Mouse (Mus musculus) embryonic facial prominence, embryonic 11.5 days (tissue): ENCODE results near the gene Parp11. TPM values are rescaled to one million over a fixed set of nuclear protein-coding genes. Genes with fewer than 3 reads are reported as not detected.

Experiments used
- ATAC-seq: fragments of 200-750 bp; cut with Nextera tagmentation; replicated peaks from 2 replicates; pipeline ENCODE4 v1.8.0; 2017; ENCODE audit warnings: low read depth; ENCODE audit not compliant: insufficient number of reproducible peaks, low FRiP score, low TSS enrichment
- DNase-seq: peaks from one replicate; pipeline ENCODE4 v3.0.0-alpha.2; 2015; ENCODE audit warnings: low spot score
- H3K27ac ChIP-seq: fragments of 300-500 bp; sonication (generic); replicated peaks from 2 replicates; pipeline ENCODE4 v1.5.1; 2014; ENCODE audit warnings: mild to moderate bottlenecking, low read depth, low read length, control low read depth
- H3K27me3 ChIP-seq: fragments of 300-500 bp; sonication (generic); 2 replicates; pipeline ENCODE4 v1.6.1; 2014; ENCODE audit warnings: mild to moderate bottlenecking, low read length, moderate library complexity, mixed read lengths; ENCODE audit not compliant: control insufficient read depth, insufficient read depth
- H3K36me3 ChIP-seq: fragments of 300-500 bp; sonication (generic); replicated peaks from 2 replicates; pipeline ENCODE4 v1.6.1; 2014; ENCODE audit warnings: low read depth, mild to moderate bottlenecking, low read length, moderate library complexity, mixed read lengths; ENCODE audit not compliant: control insufficient read depth, insufficient read depth
- H3K4me1 ChIP-seq: fragments of 300-500 bp; sonication (generic); 2 replicates; pipeline ENCODE4 v1.6.1; 2014; ENCODE audit warnings: low read length, mixed read lengths; ENCODE audit not compliant: control insufficient read depth, insufficient read depth
- H3K4me2 ChIP-seq: fragments of 300-500 bp; sonication (generic); 2 replicates; pipeline ENCODE4 v1.6.1; 2014; ENCODE audit warnings: low read depth, mild to moderate bottlenecking, control low read depth, low read length, moderate library complexity
- H3K4me3 ChIP-seq: fragments of 300-500 bp; sonication (generic); 2 replicates; pipeline ENCODE4 v1.5.1; 2014; ENCODE audit warnings: low read depth, low read length, control low read depth
- H3K9ac ChIP-seq: fragments of 300-500 bp; sonication (generic); replicated peaks from 2 replicates; pipeline ENCODE4 v1.6.1; 2014; ENCODE audit warnings: mild to moderate bottlenecking, control low read depth, low read length
- H3K9me3 ChIP-seq: fragments of 300-500 bp; sonication (generic); replicated peaks from 2 replicates; pipeline ENCODE4 v1.6.1; 2016; ENCODE audit warnings: mild to moderate bottlenecking, low read length, inconsistent platforms, mixed read lengths; ENCODE audit not compliant: control insufficient read depth
- WGBS: fragments of 180-500 bp; shearing (Covaris S2); extraction: QIAGEN DNeasy Blood & Tissue Kit; methylation state at CpG from one replicate; pipeline ENCODE4 v1.1.7; 2014; 5-methylcytosine and 5-hydroxymethylcytosine counted together
- polyA plus RNA-seq: library from polyadenylated mRNA; unstranded; fragments of >200 nt; fragmentation: Nextera tagmentation; extraction: Ambion mirVana; gene quantifications from 2 replicates; pipeline ENCODE4 v1.2.1, GENCODE M21; 2014

Parp11 gene
- polyA plus RNA-seq, 1 experiment from 2014 or later: 40.5 TPM

GRCm38 (mm10) chr6:127532304-127532703 lies 85.7 kb downstream of the Parp11 start:
- Histone ChIP-seq H3K4me2 (no peak overlapping the region), H3K9ac (no peak overlapping the region), H3K36me3 (no peaks in the 10 kb centered on the region), H3K4me3 (no peak overlapping the region), H3K27ac (no peak overlapping the region), H3K4me1 (no peaks in the 10 kb centered on the region), H3K9me3 (no peaks in the 10 kb centered on the region), H3K27me3 (no peaks in the 10 kb centered on the region)
- 88% methylated on average over 5 of the region's 5 CpGs for WGBS
- no peak for DNase-seq
- ATAC-seq: no peak

GRCm38 (mm10) chr6:127533766-127534165 lies 87.1 kb downstream of the Parp11 start:
- Histone ChIP-seq H3K4me1 (no peaks in the 10 kb centered on the region), H3K4me2 (no peak overlapping the region), H3K36me3 (no peaks in the 10 kb centered on the region), H3K4me3 (no peak overlapping the region), H3K9ac (no peak overlapping the region), H3K27ac (no peak overlapping the region), H3K9me3 (no peaks in the 10 kb centered on the region), H3K27me3 (no peaks in the 10 kb centered on the region)
- DNase-seq (no peak), ATAC-seq (no peak)
- 81% methylated on average over 5 of the region's 5 CpGs for WGBS

DNA sequence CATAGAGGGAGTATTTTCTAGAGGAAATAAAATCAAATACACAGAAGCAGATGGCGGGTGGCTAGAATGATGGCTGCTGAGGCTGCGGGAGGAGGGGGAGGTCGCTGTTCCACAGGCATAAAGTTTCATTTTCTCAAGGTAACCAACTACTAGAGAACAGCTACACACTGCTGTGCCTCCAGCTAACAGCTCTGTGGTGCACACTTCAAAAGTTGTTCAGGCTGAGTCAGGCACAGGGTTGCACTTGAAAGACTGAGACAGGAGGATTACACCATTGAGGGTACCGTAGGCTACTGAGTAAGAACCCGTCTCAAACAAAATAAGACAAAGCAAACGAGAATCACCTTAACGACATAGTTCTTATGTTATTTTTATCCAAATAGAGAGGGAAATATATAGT lies 90.4 kb downstream of the Parp11 start:
- no peaks in the 10 kb centered on the region for H3K27me3 ChIP-seq
- H3K9ac ChIP-seq: no peak overlapping the region
- H3K27ac ChIP-seq: no peak overlapping the region
- DNase-seq (no peak), ATAC-seq (no peak)
- H3K4me3 ChIP-seq: no peak overlapping the region
- no peaks in the 10 kb centered on the region for H3K9me3 ChIP-seq
- no peaks in the 10 kb centered on the region for H3K4me1 ChIP-seq
- H3K36me3 ChIP-seq: no peaks in the 10 kb centered on the region
- no peak overlapping the region for H3K4me2 ChIP-seq
- 70% methylated on average over 7 of the region's 7 CpGs for WGBS

DNA sequence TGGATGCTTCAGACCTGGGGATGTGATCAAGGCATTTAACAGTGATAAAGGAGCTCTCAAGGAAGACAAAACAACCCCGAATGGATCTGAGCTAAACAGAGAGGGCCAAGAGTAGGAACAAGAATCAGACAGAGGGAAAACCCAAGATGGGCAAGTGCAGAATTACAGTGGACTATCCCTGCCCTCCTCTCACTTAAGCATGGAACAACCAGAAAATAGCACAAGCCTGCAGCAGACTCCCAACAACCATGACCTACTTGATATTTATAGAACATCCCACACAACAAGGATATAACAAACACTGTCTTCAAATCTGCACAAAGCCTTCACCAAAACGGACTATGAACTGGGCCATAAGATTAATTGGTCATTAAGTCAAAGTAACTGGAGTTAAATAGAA lies 91.5 kb downstream of the Parp11 start:
- H3K4me2 ChIP-seq: no peak overlapping the region
- no peaks in the 10 kb centered on the region for H3K36me3 ChIP-seq
- H3K9me3 ChIP-seq: no peaks in the 10 kb centered on the region
- ATAC-seq (no peak), DNase-seq (no peak)
- 73% methylated on average over 2 of the region's 2 CpGs for WGBS
- H3K27me3 ChIP-seq: no peaks in the 10 kb centered on the region
- H3K27ac ChIP-seq: no peak overlapping the region
- no peak overlapping the region for H3K4me3 ChIP-seq
- H3K9ac ChIP-seq: no peak overlapping the region
- no peaks in the 10 kb centered on the region for H3K4me1 ChIP-seq

DNA sequence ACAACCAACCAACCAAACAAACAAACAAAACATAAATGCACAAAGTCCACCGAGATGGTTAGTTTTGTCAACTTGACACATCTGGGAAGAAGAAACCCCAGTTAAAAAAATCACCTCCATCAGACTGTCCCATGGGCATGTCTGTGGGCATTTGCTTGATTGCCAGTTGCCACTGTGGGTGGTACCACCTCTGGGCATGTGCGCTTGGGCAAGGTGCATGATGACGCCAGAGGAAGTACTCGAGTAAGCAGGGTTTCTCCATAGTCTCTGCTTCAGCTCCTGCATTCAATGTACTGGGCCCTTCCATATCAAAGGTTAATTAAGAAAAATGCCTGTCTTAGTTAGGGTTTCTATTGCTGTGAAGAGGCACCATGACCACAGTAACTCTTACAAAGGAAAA lies 92.6 kb downstream of the Parp11 start:
- H3K27me3 ChIP-seq: no peaks in the 10 kb centered on the region
- H3K4me1 ChIP-seq: no peaks in the 10 kb centered on the region
- H3K9ac ChIP-seq: no peak overlapping the region
- DNase-seq: no peak
- H3K4me3 ChIP-seq: no peak overlapping the region
- no peak for ATAC-seq
- H3K27ac ChIP-seq: no peak overlapping the region
- H3K36me3 ChIP-seq: no peaks in the 10 kb centered on the region
- H3K4me2 ChIP-seq: no peak overlapping the region
- H3K9me3 ChIP-seq: no peaks in the 10 kb centered on the region
- WGBS: 89% methylated on average over 4 of the region's 4 CpGs

GRCm38 (mm10) chr6:127539659-127540058 lies 93.0 kb downstream of the Parp11 start:
- Histone ChIP-seq H3K36me3 (no peaks in the 10 kb centered on the region), H3K4me2 (no peak overlapping the region), H3K4me3 (no peak overlapping the region), H3K9me3 (no peaks in the 10 kb centered on the region), H3K9ac (no peak overlapping the region), H3K27me3 (no peaks in the 10 kb centered on the region), H3K27ac (no peak overlapping the region), H3K4me1 (no peaks in the 10 kb centered on the region)
- 69% methylated on average over 5 of the region's 5 CpGs for WGBS
- no peak for ATAC-seq
- DNase-seq: no peak

DNA sequence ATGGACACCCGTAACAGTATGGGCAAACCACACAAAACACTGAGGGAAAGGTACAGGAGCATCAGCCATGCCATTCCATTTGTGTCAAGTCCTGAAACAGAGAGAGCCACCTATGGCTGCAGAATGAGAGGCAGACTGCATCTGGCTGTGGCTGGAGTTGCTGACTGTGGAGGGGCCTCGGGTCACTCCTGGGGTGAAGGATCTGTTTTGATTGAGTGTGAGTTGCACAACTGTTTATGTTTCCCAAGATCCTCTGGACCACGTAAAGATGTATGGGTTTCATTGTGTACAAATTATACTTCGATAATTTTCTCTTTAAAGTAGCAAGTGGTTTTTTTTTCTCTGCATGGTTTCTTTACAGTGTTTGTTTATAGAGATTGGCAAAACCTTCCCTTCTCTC lies 93.9 kb downstream of the Parp11 start:
- no peak overlapping the region for H3K9ac ChIP-seq
- no peak overlapping the region for H3K4me2 ChIP-seq
- H3K9me3 ChIP-seq: no peaks in the 10 kb centered on the region
- no peak for ATAC-seq
- no peaks in the 10 kb centered on the region for H3K27me3 ChIP-seq
- no peak for DNase-seq
- no peak overlapping the region for H3K27ac ChIP-seq
- no peak overlapping the region for H3K4me3 ChIP-seq
- H3K4me1 ChIP-seq: no peaks in the 10 kb centered on the region
- no peaks in the 10 kb centered on the region for H3K36me3 ChIP-seq
- WGBS: 65% methylated on average over 4 of the region's 4 CpGs

DNA sequence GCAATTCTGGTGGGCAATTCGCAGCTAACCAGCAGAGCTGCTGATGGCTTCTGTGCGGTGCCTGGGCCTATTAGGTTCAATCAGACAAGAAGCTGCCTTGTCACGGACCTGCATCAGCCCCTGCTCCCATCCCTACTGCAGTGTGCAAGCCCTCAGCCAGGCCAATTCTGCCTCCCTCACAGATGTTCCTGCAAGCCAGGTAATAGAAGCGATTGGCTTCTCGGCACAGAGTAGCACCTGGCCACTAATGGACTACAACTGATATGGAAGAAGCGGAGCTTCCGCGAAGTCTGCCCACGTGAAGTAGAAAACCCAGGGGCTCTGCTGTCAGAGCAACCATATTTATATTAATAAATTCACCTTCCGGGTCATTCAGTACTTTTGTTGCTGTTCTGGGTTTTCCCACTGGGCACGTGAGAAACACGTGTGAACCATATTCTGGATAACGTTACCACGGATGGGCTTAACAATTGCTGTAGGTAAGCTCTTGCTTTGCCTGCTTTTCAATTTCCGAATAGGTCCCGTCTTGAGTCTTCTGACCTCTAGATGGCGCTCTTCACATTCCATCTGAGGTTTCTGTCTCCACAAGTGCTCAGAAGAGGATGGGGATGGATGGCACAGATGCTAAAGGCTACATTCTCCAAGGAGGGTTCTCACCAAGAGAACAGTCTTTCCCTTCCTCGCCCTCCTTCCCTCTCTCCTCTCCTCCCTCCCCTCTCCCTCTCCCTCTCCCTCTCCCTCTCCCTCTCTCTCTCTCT lies 95.2 kb downstream of the Parp11 start:
- H3K4me3 ChIP-seq: no peak overlapping the region

More for the DNA sequence above, 95.2 kb downstream of the Parp11 start:
- no peaks in the 10 kb centered on the region for H3K36me3 ChIP-seq
- H3K27ac ChIP-seq: no peak overlapping the region
- no peaks in the 10 kb centered on the region for H3K4me1 ChIP-seq
- ATAC-seq (no peak), DNase-seq (peak; percentile 89)
- H3K4me2 ChIP-seq: no peak overlapping the region
- 36% methylated on average over 18 of the region's 18 CpGs for WGBS
- no peaks in the 10 kb centered on the region for H3K9me3 ChIP-seq
- no peak overlapping the region for H3K9ac ChIP-seq
- no peaks in the 10 kb centered on the region for H3K27me3 ChIP-seq
